Mouse (Mus musculus): ENCODE data around the gene Dcps.

Dcps gene

DNA sequence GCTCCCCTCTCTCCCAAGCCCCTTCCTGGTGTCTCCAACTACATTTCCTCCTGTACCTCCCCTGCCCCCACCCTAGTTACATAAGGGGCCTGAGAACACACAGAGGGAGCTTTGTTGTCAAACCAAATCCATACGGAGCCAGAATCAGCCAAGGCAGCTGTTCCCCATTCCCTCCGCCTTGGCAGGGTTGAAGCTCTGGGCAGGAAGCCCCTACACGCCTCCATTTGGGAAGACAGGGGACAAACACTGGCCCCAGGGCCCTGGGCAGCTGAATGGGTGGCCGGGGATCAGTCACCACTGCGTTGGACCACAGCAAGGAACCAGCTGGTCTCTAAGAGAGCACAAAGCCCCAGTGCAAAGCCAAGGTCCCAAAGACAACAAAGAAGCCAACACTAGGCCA, 66.9 kb downstream of the Dcps start:
- DNase-seq (ENCODE audit: low read depth, low spot score), result no peak

DNA sequence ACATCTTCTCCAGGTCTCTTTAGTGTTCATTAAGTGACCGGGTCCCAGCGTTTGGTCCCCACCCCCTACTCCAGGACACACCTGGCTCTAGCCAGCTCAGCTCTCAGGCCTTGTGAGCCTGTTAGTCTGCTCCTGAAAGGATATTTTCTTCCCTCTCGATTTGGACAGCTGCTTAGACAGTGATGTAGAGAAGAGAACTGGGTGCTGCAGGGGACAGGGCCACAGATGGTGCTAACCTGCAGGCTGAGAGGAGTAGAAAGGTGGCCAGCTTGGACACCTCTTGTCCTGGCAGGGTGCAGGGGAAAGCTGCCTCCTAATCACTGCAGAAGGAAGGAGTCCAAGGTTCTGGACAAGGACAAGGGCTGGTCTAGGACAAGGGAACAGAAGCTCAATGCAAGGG, 67.8 kb downstream of the Dcps start:
- DNase-seq (ENCODE audit: low read depth, low spot score), result no peak

GRCm38 (mm10) chr9:35107396-35107795, 68.5 kb downstream of the Dcps start:
- DNase-seq (ENCODE audit: low read depth, low spot score), result no peak

- DNase-seq (ENCODE audit: low read depth, low spot score), result no peak
These were observed 69.7 kb downstream of the Dcps start for GRCm38 (mm10) chr9:35105884-35106880.

DNA sequence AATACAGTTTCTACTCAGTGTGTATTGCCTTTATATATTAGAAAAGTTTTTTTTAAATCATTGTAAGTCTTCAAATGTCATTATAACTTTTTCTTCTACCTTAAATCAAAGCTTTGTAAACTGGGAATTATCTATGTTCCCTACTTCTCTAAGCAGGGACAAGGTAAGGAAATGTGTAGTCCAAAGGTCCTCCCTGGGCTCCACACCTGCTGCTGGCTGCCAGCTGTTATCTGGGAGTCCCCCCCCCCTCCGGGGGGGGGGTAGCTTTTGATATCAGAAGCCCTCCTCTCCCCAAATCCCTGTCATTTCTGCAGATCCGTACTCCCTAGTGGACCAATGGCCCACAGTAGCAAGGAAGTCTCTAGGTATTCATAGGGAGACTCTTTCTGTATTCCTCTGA, 70.4 kb downstream of the Dcps start:
- no peak for DNase-seq (ENCODE audit: low read depth, low spot score)

DNA sequence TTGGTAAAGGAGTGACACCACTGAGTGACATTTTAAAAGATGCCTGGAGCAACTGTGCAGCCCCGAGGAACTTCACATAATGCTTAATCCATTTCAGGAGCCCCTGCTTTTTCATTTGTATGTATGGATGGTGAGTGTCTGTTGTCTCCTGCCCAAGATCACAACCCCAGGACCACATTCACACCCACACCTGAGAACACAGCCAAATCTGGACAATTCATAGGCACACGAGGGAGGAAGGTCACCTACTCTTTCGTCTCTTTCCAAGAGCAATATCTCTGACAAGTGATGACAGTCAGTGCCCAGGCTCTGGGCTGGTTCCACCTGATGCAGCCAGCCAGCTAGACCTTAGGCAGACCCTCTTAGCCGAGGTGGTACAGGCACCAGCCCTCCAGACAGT, 71.2 kb downstream of the Dcps start:
- DNase-seq (ENCODE audit: low read depth, low spot score), result no peak

DNA sequence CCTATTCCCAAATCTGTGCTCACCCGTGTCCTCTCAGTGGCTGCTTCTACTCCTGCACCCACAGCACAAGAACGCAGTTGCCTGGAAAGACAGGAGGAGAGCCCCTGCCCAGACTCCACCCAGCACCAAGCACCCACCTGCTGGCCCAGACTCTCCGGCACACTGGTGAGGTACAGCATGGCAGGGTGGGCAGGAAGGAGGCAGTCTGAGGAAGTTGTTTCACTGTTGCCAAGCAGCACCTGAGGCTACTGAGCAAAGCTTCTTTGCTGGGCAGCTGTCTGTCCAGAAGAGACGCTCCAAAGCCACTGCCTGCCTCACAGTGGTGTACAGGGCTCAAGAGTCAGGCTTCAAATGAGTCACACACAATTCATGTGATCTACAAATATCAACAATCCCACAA, 77.1 kb downstream of the Dcps start:
- DNase-seq (ENCODE audit: low read depth, low spot score), result no peak

GRCm38 (mm10) chr9:35097901-35098300, 78.0 kb downstream of the Dcps start:
- no peak for DNase-seq (ENCODE audit: low read depth, low spot score)

DNA sequence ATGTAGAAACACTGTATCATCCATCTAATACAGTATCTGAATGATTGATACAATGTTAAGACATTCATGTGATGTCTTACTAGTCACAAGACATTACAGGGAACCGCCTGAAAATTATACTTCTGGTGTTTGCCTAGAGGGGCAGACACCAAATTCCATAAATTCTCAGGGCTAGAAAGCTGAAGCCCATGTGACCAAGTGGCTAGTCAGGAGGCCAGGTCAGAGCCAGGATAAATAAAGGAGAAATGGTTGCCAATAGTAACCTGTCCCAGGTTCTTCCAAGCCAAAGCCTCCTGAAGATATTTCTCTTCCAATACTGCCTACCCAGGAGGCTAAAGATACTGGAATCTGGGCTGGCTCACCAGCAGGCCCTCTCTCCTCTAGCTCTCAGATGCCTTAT, 80.1 kb downstream of the Dcps start:
- no peak for DNase-seq (ENCODE audit: low read depth, low spot score)

- DNase-seq (ENCODE audit: low read depth, low spot score), result no peak
These were observed 82.5 kb downstream of the Dcps start for GRCm38 (mm10) chr9:35093350-35093749.

DNA sequence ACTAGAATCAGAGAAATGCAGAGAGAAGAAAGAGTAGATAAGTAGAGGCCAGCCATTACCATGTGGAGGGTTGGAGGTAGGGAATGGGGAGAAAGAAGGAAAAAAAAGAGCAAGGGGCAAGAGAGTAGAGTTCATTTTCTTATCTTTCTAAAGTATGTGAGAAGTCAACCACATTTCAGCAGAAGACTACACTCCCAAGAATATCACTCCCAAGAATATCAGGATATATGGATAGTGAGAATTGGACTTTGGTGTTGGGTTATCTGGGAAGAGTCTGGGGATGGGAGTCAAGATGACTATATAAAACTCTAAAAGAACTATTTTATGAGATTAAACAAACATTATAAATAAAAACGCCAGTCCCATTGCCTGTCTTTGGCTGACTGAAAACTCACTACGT, 83.0 kb downstream of the Dcps start:
- DNase-seq (ENCODE audit: low read depth, low spot score), result no peak
